Mouse (Mus musculus) lung, postnatal 36 days (tissue): Measurements from ENCODE around the gene Gm44596.

ENCODE experiments used
- DNase-seq: peaks from one replicate; pipeline ENCODE4 v3.0.0; 2022; ENCODE audit warnings: mixed read lengths

The Gm44596 gene

DNA sequence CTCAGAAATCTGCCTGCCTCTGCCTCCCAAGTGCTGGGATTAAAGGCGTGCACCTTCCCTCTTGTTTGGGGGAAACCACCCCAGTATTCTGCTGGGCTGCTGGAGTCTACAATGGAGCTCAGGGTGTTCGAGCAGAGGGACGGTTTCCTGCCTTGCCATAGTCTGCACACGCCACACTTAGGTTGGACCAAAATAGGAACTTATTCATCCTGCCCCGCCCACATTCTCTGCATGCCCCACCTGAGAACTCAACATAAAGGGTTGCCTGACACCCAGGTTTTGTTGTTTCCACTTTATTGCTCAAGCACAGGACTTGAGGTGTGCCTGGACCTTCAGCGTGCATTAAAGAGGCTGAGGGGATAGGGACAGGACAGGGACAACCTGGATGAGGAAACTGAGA, 54.5 kb downstream of the Gm44596 start:
- peak; percentile 26 for DNase-seq

DNA sequence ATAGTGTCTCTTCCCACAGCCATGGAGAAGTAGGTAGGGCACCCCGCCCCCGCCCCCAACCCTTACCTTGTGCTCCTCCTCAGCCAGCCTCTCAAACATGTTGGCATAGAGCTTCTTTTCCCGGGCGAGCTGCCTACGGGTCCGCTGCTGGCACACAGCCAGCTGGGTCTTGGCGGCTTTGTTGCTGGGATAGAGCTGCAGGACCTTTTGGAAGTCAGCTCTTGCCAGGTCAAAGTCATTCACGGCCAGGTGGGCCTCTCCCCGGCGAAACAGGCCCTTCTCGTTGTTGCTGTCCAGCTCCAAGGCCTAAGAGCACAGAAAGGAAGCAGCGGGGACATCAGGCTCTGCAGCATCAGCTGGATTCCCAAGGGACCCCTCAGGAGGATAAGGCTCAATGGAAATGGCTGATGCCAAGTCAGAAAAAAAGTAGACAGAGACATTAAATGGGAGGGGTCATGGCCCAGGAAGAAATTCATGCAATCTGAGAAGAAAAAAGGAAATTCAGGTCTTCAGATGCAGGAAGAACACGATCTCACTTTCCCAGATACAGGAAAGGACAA, 57.1 kb downstream of the Gm44596 start:
- DNase-seq: peak; percentile 17

- DNase-seq: no peak
Observed at GRCm38 (mm10) chr6:128433566-128433965, 58.3 kb downstream of the Gm44596 start.

DNA sequence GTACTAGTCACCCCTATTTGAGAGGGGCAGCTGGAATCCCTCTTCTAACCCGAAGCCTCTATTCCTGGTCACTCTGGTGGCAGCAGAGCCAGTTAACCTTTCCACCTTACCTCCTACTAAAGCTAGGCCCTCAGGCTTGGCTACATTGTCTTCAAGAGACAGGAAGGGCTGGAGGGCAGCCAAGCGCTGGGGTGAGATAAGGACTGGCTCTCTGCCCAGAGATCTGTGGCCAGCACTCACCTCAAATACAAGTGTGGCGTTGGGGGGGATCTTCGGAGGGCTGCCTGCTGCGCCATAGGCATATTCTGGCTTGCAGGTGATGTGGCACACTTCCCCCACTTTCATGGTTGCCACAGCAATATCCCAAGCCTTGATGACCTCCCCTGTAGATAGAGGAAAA, 60.2 kb downstream of the Gm44596 start:
- DNase-seq: peak; percentile 95

DNA sequence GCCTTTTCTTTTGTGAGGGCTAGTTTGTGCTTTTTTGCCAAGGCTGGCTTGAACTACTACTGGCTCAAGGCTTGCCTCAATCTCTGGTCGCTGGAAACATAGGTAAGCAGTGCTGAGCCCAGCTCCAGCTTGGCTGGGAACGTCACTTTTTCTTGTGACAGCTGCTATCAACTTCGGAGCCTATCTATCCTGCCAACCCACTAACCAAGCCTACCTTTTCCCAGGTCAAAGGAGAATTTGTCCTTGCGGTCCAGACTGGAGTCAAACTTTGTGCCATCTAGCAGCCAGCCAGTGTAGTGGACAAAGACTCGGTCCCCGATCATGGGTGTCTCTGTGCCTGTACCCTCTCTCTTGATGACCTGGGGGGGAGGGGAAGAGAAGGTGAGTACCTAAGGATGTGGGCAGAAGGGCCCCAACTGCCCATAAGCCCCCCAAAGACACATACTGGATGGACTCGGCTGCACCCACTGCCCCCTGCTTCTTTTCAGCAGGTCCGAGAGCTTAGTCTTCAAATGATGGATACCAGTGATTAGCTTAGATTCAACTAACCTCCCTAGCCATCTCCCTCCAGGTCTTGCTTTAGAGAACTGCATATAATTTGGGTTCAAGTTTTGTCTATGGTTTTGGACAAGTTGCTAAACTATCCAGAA, 61.2 kb downstream of the Gm44596 start:
- no peak for DNase-seq

- no peak for DNase-seq
Observed at GRCm38 (mm10) chr6:128437288-128437687, 62.0 kb downstream of the Gm44596 start.

DNA sequence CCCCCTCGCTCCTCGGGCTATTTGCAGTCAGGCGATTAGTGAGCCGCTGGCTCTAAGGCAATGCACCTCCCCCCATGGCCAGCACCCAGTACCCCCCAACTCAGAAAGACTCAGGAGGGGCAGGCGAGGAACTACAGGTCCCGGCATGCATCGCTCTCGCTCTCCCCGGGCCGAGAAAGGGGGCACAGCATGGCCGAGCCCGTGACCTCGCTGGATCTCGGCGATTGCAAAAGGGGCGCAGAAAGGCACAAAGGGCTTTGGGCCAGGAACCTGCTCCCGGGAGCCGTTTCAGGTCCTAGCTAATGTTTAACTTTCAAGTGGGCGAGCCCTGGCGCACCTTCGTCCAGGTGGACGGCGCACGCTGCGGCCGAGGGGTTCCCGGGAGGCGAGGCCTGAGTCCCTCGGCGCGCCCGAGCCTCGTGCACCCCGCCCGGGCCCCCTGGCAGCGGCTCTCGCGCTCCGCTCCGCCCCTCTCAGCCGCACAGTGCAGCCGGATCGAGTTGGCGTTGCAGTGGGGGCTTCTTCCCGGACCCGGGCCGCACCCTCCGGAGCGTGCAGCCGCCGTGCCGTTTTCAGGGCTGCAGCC, 62.5 kb downstream of the Gm44596 start:
- DNase-seq: peak; percentile 77

DNA sequence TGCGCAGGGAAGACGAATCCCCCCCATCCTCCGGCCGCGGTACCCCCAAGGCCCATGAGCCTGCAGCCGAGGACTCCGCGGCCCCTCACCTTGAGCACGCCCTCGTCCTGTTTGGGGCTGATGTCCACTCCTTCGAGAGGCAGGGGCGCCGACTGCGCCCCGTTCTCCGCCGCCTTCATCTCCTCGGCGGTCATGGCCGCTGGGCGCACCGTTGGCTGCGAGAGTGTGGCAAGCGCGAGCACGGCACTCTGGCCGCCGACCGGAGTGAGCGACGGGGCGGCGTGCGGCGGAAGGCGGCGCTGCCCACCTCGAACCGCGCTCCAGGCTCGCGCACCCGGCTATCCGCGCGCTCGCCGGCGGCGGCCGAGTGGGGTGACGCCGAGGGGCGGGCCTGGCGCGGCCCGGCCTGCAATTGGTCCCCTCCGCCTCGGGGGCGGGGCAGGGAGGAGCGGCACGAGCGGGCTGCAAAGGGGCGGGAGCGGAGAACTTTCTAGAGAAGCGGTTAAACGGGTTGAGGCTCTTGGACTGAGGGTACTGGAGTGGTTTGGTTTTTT, 63.1 kb downstream of the Gm44596 start, which contains the start of gene Fkbp4:
Fkbp4 (minus strand) TSS at position 361 of the 554 bp plus-strand sequence.
- DNase-seq: peak; percentile 95

- DNase-seq: peak; percentile 21
Observed at GRCm38 (mm10) chr6:128438871-128439341, 63.6 kb downstream of the Gm44596 start.

DNA sequence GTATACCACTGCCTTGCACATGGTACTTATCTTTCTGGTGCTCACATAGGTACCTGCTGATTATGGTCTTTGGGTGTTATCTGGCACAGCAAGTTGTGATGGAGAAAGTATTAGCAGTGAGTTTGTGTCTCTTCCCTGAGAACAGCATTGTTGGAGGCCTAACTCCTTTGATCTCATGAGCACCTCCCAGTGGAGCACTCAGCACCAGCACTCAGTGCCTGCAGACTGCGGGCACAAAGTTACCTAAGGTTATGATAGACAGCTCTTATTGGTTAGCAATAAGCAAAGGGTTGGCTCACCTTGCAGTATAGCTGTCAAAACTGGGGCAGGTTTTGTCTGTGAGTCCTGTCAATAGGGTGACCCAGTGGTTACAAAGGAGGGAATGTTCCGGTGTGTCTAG, 64.9 kb downstream of the Gm44596 start:
- DNase-seq: no peak

- peak; percentile 81 for DNase-seq
Observed at GRCm38 (mm10) chr6:128445761-128446535, 70.6 kb downstream of the Gm44596 start.

DNA sequence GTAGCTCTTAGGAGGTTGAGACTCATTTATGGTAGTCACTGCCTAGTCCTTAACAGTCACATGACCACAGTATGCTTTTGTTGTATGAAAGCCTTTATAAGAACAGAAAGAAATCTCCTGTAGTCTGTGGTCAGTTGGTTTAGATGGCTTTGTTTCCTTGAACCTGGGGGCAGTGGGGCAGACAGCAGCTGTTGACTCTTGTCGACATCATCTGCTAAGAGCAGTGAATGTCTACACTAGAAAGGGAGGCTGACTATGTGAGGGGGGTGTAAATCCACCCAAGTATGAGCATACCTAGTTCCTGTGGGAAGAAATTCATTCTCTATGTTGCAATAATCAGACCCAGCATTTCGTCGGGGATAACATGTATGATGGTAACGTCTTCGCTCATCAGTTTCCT, 71.8 kb downstream of the Gm44596 start:
- no peak for DNase-seq

DNA sequence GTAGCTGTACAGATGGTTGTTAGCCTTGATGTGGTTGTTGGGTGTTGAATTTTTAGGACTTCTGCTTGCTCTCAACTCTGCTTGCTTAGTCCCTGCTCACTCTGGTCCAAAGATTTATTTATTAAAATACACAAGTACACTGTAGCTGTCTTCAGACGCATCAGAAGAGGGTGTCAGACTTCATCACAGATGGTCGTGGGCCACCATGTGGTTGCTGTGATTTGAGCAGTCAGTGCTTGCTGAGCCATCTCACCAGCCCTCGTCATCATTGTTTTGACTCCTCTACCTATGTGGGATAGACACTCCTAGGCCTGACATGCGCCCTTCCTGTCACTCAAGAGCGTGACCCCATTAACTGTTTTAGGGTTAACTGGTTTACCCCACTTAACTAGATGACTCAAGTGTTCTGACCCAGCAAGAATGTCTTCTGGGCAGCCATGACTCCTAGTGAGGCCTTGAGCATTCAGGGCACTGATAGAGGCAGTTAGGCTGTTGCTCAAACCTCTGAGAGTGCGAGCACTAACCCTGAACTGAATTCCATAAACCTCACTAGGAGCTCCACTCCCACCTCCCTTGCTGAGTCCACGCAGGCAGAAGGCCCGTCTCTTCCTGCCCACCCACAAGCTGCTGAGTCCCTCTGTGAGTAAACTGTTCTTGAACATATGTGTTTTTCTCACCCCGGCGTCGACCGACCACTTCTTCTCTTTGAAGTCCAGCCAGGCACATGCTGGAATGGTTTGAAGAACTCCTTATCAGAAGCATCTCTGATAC, 80.7 kb downstream of the Gm44596 start:
- DNase-seq: no peak
